Mouse (Mus musculus) liver, embryonic 14.5 days (tissue): ENCODE data around the gene Cnga1. TPM values are rescaled to one million over a fixed set of nuclear protein-coding genes. Genes with fewer than 3 reads are reported as not detected.

ENCODE experiments used
- ATAC-seq: fragments of 200-750 bp; cut with Nextera tagmentation; 2 replicates; pipeline ENCODE4 v1.8.0; 2017; ENCODE audit warnings: moderate number of reproducible peaks, mild to moderate bottlenecking, moderate library complexity; ENCODE audit not compliant: insufficient read depth
- DNase-seq, 3 experiments: peaks; one replicate each; pipeline ENCODE4 v3.0.0-alpha.2; 2012 to 2013; ENCODE audit warnings: low read depth in 3 of 3, low spot score in 3 of 3
- H3K27ac ChIP-seq: fragments of 300-500 bp; sonication (generic); 2 replicates; pipeline ENCODE4 v1.5.1; 2014; ENCODE audit warnings: moderate library complexity, mild to moderate bottlenecking, control low read depth, inconsistent platforms
- H3K27me3 ChIP-seq: fragments of 300-500 bp; sonication (generic); 2 replicates; pipeline ENCODE4 v1.6.1; 2014; ENCODE audit warnings: mild to moderate bottlenecking, low read length, moderate library complexity; ENCODE audit not compliant: control insufficient read depth, insufficient read depth
- H3K36me3 ChIP-seq: fragments of 300-500 bp; sonication (generic); replicated peaks from 2 replicates; pipeline ENCODE4 v1.6.1; 2014; ENCODE audit warnings: low read depth; ENCODE audit not compliant: control insufficient read depth, insufficient read depth
- H3K4me1 ChIP-seq, 2 experiments: fragments of 200-500 bp in 1 of 2; fragments of 300-500 bp in 1 of 2; sonication (generic) in 1 of 2; replicated peaks; 2 replicates each; pipeline ENCODE4 v1.6.1; 2012 to 2014; ENCODE audit warnings: antibody characterized with exemption in 1 of 2, inconsistent platforms in 1 of 2, low read length in 1 of 2; ENCODE audit not compliant: control insufficient read depth in 2 of 2, insufficient read depth in 2 of 2
- H3K4me2 ChIP-seq: fragments of 300-500 bp; sonication (generic); 2 replicates; pipeline ENCODE4 v1.6.1; 2014; ENCODE audit warnings: low read depth, mild to moderate bottlenecking, control low read depth, moderate library complexity
- H3K4me3 ChIP-seq, 2 experiments: fragments of 200-500 bp in 1 of 2; fragments of 300-500 bp in 1 of 2; sonication (generic) in 1 of 2; 2 replicates each; pipeline ENCODE4 v1.5.1; 2012 to 2014; ENCODE audit warnings: low read depth in 2 of 2, low read length in 2 of 2, mild to moderate bottlenecking in 2 of 2, control low read depth in 1 of 2, inconsistent platforms in 1 of 2, moderate library complexity in 1 of 2; ENCODE audit not compliant: insufficient read depth in 1 of 2
- H3K9ac ChIP-seq: fragments of 300-500 bp; sonication (generic); replicated peaks from 2 replicates; pipeline ENCODE4 v1.6.1; 2014; ENCODE audit warnings: mild to moderate bottlenecking, control low read depth, moderate library complexity
- H3K9me3 ChIP-seq: fragments of 300-500 bp; sonication (generic); 2 replicates; pipeline ENCODE4 v1.6.1; 2016; ENCODE audit warnings: low read length, mixed read lengths; ENCODE audit not compliant: control insufficient read depth
- CTCF ChIP-seq: IDR thresholded peaks from 2 replicates; pipeline ENCODE4 v1.5.1; 2016; ENCODE audit warnings: antibody characterized with exemption, low read depth, control low read depth
- EP300 ChIP-seq: IDR thresholded peaks from 2 replicates; pipeline ENCODE4 v1.6.1; 2016; ENCODE audit warnings: antibody characterized with exemption, low read depth
- WGBS: fragments of 180-500 bp; shearing (Covaris S2); extraction: QIAGEN DNeasy Blood & Tissue Kit; methylation state at CpG from one replicate; pipeline ENCODE4 v1.1.7; 2014; ENCODE audit not compliant: insufficient replicate concordance; 5-methylcytosine and 5-hydroxymethylcytosine counted together
- polyA plus RNA-seq, 2 experiments: library from polyadenylated mRNA; depleted of rRNA in 1 of 2; stranded (reverse) in 1 of 2; unstranded in 1 of 2; fragments of >200 nt; fragmentation: Nextera tagmentation in 1 of 2; extraction: Ambion mirVana in 1 of 2; gene quantifications; 2 replicates each; pipeline versions ENCODE4 v1.2.1 to v1.2.3; 2012 to 2014

The Cnga1 gene
- polyA plus RNA-seq, 2 experiments, result not detected

- ATAC-seq, result no peak
- Histone ChIP-seq H3K4me1 (peaks cover 3 to 7% of the 10 kb centered on the region in 2 experiments; a peak in 2 of 4 replicates), H3K27me3 (no peaks in the 10 kb centered on the region), H3K9ac (no peak overlapping the region), H3K9me3 (no peaks in the 10 kb centered on the region), H3K4me3 (no peak overlapping the region), H3K36me3 (peaks cover 8% of the 10 kb centered on the region), H3K27ac (no peak overlapping the region), H3K4me2 (no peak overlapping the region)
- WGBS, result 69% methylated on average over 3 of the region's 3 CpGs
- DNase-seq, result no peak
- TF ChIP-seq EP300 (no peak), CTCF (no peak)
Observed at GRCm38 (mm10) chr5:72556245-72556644, 87.8 kb downstream of the Cnga1 start.

Other genes starting within 250 kb of the Cnga1 start
- 0.03 and 0.09 TPM in 2 replicates for gene Corin, start 139.8 kb downstream of the Cnga1 start, polyA plus RNA-seq (2012; rRNA removed)
- gene Corin, start 139.8 kb downstream of the Cnga1 start, polyA plus RNA-seq (2014; fragmentation: Nextera tagmentation; extraction: Ambion mirVana), result 0.03 and 0.08 TPM in 2 replicates
- 4.3 and 6.8 TPM in 2 replicates for gene Nfxl1, start 84.6 kb downstream of the Cnga1 start, polyA plus RNA-seq (2012; rRNA removed)
- gene Nfxl1, start 84.6 kb downstream of the Cnga1 start, polyA plus RNA-seq (2014; fragmentation: Nextera tagmentation; extraction: Ambion mirVana), result 7.0 TPM in 2 replicates
- gene Zar1, start 63.0 kb downstream of the Cnga1 start, polyA plus RNA-seq (2012; rRNA removed), result 0.02 TPM in 1 of 2 replicates, not detected in the other
- gene Zar1, start 63.0 kb downstream of the Cnga1 start, polyA plus RNA-seq (2014; fragmentation: Nextera tagmentation; extraction: Ambion mirVana), result not detected in 2 replicates
- not detected in 2 replicates for gene Gm5868, start 56.7 kb downstream of the Cnga1 start, polyA plus RNA-seq (2012; rRNA removed)
- gene Gm5868, start 56.7 kb downstream of the Cnga1 start, polyA plus RNA-seq (2014; fragmentation: Nextera tagmentation; extraction: Ambion mirVana), result not detected in 2 replicates
- gene Nipal1, start 3.5 kb upstream of the Cnga1 start, polyA plus RNA-seq (2012; rRNA removed), result 1.2 and 1.7 TPM in 2 replicates
- 8.9 and 10.0 TPM in 2 replicates for gene Nipal1, start 3.5 kb upstream of the Cnga1 start, polyA plus RNA-seq (2014; fragmentation: Nextera tagmentation; extraction: Ambion mirVana)
- 0.01 TPM in 2 replicates for gene Txk, start 108.5 kb upstream of the Cnga1 start, polyA plus RNA-seq (2012; rRNA removed)
- 0.08 TPM in 1 of 2 replicates, not detected in the other for gene Txk, start 108.5 kb upstream of the Cnga1 start, polyA plus RNA-seq (2014; fragmentation: Nextera tagmentation; extraction: Ambion mirVana)
- gene Tec, start 224.2 kb upstream of the Cnga1 start, polyA plus RNA-seq (2012; rRNA removed), result 1.4 and 1.9 TPM in 2 replicates
- gene Tec, start 224.2 kb upstream of the Cnga1 start, polyA plus RNA-seq (2014; fragmentation: Nextera tagmentation; extraction: Ambion mirVana), result 3.3 TPM in 2 replicates